Mouse (Mus musculus): ENCODE measurements at regions not wholly inside any gene's neighbourhood (a gene's known extent, or its start where the extent isn't known, plus 50 kb on each side); places are given as distances from the start of the nearest gene placed in this dataset.

DNA sequence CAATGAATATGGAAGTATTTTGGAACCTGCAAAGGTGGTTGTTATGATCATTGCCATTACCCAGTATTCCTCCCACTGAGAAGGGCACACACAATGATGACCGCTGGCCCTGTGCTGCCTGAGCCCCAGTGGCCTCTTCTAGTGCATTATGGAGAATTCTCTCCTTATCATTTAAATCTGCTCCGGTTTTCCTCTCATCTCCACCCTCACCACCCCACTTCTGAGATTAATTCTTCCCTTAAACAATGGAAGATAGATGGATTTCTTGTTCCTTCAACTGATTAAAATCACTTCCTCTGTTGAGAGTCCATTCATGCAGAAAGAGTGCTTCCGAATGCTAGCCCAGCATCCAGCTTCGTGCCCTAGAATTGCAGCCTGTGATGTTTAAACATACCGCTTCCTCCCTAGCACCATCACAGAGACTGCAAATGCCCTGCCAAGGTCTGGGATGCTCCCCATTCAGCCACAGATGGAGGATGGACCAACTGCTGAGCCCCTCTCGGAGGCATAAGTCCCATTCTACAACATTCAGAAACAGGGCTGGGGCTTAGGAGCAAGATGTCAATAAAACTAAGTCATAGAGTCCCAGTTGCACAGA lies 155.4 kb upstream of the Wscd1 start:
- TF ChIP-seq CTCF (IDR thresholded peaks at IDR 0.05; ENCODE audit: low read depth) (no peak), EP300 (IDR thresholded peaks at IDR 0.05; ENCODE audit: low read depth) (no peak)
